Mouse (Mus musculus) ES-E14 (cell line): Measurements from ENCODE around the gene Gtdc1. TPM values are rescaled to one million over a fixed set of nuclear protein-coding genes. Genes with fewer than 3 reads are reported as not detected.
"Not testable (repeated sequence)": the region's sequence is repeated elsewhere in the genome, so short reads cannot be mapped to it uniquely, and the experiment has no call there.

ENCODE experiments used
- DNase-seq: peaks from one replicate; pipeline ENCODE4 v3.0.0-alpha.2; 2013; ENCODE audit warnings: low read depth, low spot score
- H3K27ac ChIP-seq: 2 replicates; pipeline ENCODE4 v1.5.1; 2012; ENCODE audit warnings: low read depth, mild to moderate bottlenecking, low read length, moderate library complexity, mixed read lengths; ENCODE audit not compliant: poor library complexity, insufficient read depth, severe bottlenecking
- H3K36me3 ChIP-seq: 2 replicates; pipeline ENCODE4 v1.6.1; 2012; ENCODE audit warnings: mild to moderate bottlenecking, low read length, moderate library complexity, mixed read lengths; ENCODE audit not compliant: control insufficient read depth, poor library complexity, insufficient read depth, severe bottlenecking
- H3K4me1 ChIP-seq, 2 experiments: fragments of 150-350 bp in 1 of 2; sonication (generic) in 1 of 2; 2 replicates each; pipeline ENCODE4 v1.6.1; 2012; ENCODE audit warnings: low read length in 2 of 2, mild to moderate bottlenecking in 1 of 2, mixed read lengths in 1 of 2; ENCODE audit not compliant: control insufficient read depth in 2 of 2, insufficient read depth in 2 of 2, poor library complexity in 1 of 2
- H3K4me3 ChIP-seq, 2 experiments: fragments of 150-350 bp in 1 of 2; sonication (generic) in 1 of 2; 2 replicates each; pipeline ENCODE4 v1.5.1; 2012; ENCODE audit warnings: low read length in 2 of 2, low read depth in 1 of 2, mild to moderate bottlenecking in 1 of 2, mixed read lengths in 1 of 2; ENCODE audit not compliant: insufficient read depth in 1 of 2, poor library complexity in 1 of 2, severe bottlenecking in 1 of 2
- H3K9ac ChIP-seq: 2 replicates; pipeline ENCODE4 v1.6.1; 2012; ENCODE audit warnings: low read depth, mild to moderate bottlenecking, low read length, mixed read lengths; ENCODE audit not compliant: poor library complexity, insufficient read depth, severe bottlenecking
- H3K9me3 ChIP-seq: fragments of 150-350 bp; sonication (generic); 2 replicates; pipeline ENCODE4 v1.6.1; 2012; ENCODE audit warnings: low read depth, mild to moderate bottlenecking, low read length; ENCODE audit not compliant: control insufficient read depth, insufficient read depth
- CHD2 ChIP-seq: IDR thresholded peaks from 2 replicates; pipeline ENCODE4 v1.6.1; 2014; ENCODE audit warnings: mild to moderate bottlenecking, low read depth, low read length, inconsistent platforms
- HCFC1 ChIP-seq: IDR thresholded peaks from 2 replicates; pipeline ENCODE4 v1.6.1; 2012; ENCODE audit warnings: low read length, inconsistent platforms, borderline replicate concordance; ENCODE audit not compliant: insufficient read depth
- MAFK ChIP-seq: IDR thresholded peaks from 2 replicates; pipeline ENCODE4 v1.6.1; 2014; ENCODE audit warnings: mild to moderate bottlenecking, low read depth, low read length, inconsistent platforms; ENCODE audit not compliant: insufficient read depth
- ZC3H11A ChIP-seq: IDR thresholded peaks from 2 replicates; pipeline ENCODE4 v1.6.1; 2012; ENCODE audit warnings: low read depth, mild to moderate bottlenecking, inconsistent platforms, low read length, borderline replicate concordance
- ZNF384 ChIP-seq: IDR thresholded peaks from 2 replicates; pipeline ENCODE4 v1.6.1; 2012; ENCODE audit warnings: low read depth, low read length, inconsistent platforms
- in situ Hi-C, 2 experiments: fragments of 600-800 bp; cut with MboI; formaldehyde crosslinking; loops; one replicate each; pipeline ENCODE4 v1.15.1; 2025; ENCODE audit warnings: low sequenced_read_pairs in 2 of 2, inconsistent platforms in 1 of 2; ENCODE audit not compliant: unreplicated experiment in 2 of 2
- total RNA-seq: library from RNA; depleted of rRNA; stranded (reverse); fragments of 300-350 nt; gene quantifications from 2 replicates; pipeline ENCODE4 v1.2.3, GENCODE M21; 2012

Gtdc1 gene
- total RNA-seq, 1 experiment: 11.2 TPM

GRCm38 (mm10) chr2:44632584-44632983, 294.9 kb downstream of the Gtdc1 start:
- Histone ChIP-seq H3K27ac (no peak overlapping the region), H3K9me3 (no peaks in the 10 kb centered on the region), H3K4me3 (no peak overlapping the region), H3K4me1 (peaks cover 2% of the 10 kb centered on the region in 2 experiments; a peak in 1 of 4 replicates), H3K36me3 (no peaks in the 10 kb centered on the region), H3K9ac (no peak overlapping the region)
- DNase-seq: no peak
- in situ Hi-C loops: no loop called here
- TF ChIP-seq HCFC1: no peak
- TF ChIP-seq MAFK: no peak
- TF ChIP-seq CHD2: no peak
- no peak for TF ChIP-seq ZC3H11A
- TF ChIP-seq ZNF384: no peak

GRCm38 (mm10) chr2:44631064-44631463, 296.4 kb downstream of the Gtdc1 start:
- H3K36me3 ChIP-seq: no peaks in the 10 kb centered on the region
- H3K9me3 ChIP-seq: no peaks in the 10 kb centered on the region
- peaks cover 2% of the 10 kb centered on the region in 2 experiments; a peak in 1 of 4 replicates for H3K4me1 ChIP-seq
- H3K27ac ChIP-seq: no peak overlapping the region
- H3K4me3 ChIP-seq: no peak overlapping the region
- no peak for DNase-seq
- in situ Hi-C loops: no loop called here
- TF ChIP-seq MAFK (no peak), ZNF384 (no peak), HCFC1 (no peak), CHD2 (no peak), ZC3H11A (no peak)
- no peak overlapping the region for H3K9ac ChIP-seq

- Histone ChIP-seq H3K27ac (no peak overlapping the region), H3K9me3 (no peaks in the 10 kb centered on the region), H3K36me3 (no peaks in the 10 kb centered on the region), H3K4me3 (no peak overlapping the region), H3K4me1 (peaks cover 2% of the 10 kb centered on the region in 2 experiments; a peak in 1 of 4 replicates), H3K9ac (no peak overlapping the region)
- in situ Hi-C loops: no loop called here
- no peak for TF ChIP-seq HCFC1
- no peak for TF ChIP-seq CHD2
- no peak for TF ChIP-seq MAFK
- no peak for TF ChIP-seq ZNF384
- no peak for TF ChIP-seq ZC3H11A
- DNase-seq: no peak
These were observed 298.7 kb downstream of the Gtdc1 start for GRCm38 (mm10) chr2:44628778-44629177.

GRCm38 (mm10) chr2:44625154-44625553, 302.3 kb downstream of the Gtdc1 start:
- H3K9me3 ChIP-seq: no peaks in the 10 kb centered on the region
- H3K36me3 ChIP-seq: no peaks in the 10 kb centered on the region
- TF ChIP-seq MAFK (no peak), ZC3H11A (no peak), ZNF384 (no peak), HCFC1 (no peak), CHD2 (no peak)
- no peak overlapping the region for H3K27ac ChIP-seq
- no peak for DNase-seq
- in situ Hi-C loops: no loop called here
- no peak overlapping the region for H3K4me3 ChIP-seq
- no peaks in the 10 kb centered on the region for H3K4me1 ChIP-seq
- H3K9ac ChIP-seq: no peak overlapping the region

GRCm38 (mm10) chr2:44622471-44622870, 305.0 kb downstream of the Gtdc1 start:
- no peak overlapping the region for H3K4me3 ChIP-seq
- DNase-seq: no peak
- H3K9me3 ChIP-seq: no peaks in the 10 kb centered on the region
- H3K4me1 ChIP-seq: no peaks in the 10 kb centered on the region
- no peak overlapping the region for H3K9ac ChIP-seq
- no peaks in the 10 kb centered on the region for H3K36me3 ChIP-seq
- H3K27ac ChIP-seq: no peak overlapping the region
- no peak for TF ChIP-seq HCFC1
- TF ChIP-seq ZNF384: no peak
- no peak for TF ChIP-seq CHD2
- TF ChIP-seq ZC3H11A: no peak
- TF ChIP-seq MAFK: no peak
- in situ Hi-C loops: no loop called here

- H3K36me3 ChIP-seq, H3K4me3 ChIP-seq, H3K9ac ChIP-seq, H3K27ac ChIP-seq, DNase-seq, in situ Hi-C loops, H3K9me3 ChIP-seq, H3K4me1 ChIP-seq: not testable (repeated sequence)
These were observed 327.8 kb downstream of the Gtdc1 start for GRCm38 (mm10) chr2:44599653-44600052.
